Mouse (Mus musculus) yolk sac, embryonic 10.5 days (tissue): ENCODE measurements around the gene 2310034G01Rik.

Experiments used
- DNase-seq: peaks from one replicate; pipeline ENCODE4 v3.0.0-alpha.2; 2017; ENCODE audit warnings: low spot score

Gene 2310034G01Rik

DNA sequence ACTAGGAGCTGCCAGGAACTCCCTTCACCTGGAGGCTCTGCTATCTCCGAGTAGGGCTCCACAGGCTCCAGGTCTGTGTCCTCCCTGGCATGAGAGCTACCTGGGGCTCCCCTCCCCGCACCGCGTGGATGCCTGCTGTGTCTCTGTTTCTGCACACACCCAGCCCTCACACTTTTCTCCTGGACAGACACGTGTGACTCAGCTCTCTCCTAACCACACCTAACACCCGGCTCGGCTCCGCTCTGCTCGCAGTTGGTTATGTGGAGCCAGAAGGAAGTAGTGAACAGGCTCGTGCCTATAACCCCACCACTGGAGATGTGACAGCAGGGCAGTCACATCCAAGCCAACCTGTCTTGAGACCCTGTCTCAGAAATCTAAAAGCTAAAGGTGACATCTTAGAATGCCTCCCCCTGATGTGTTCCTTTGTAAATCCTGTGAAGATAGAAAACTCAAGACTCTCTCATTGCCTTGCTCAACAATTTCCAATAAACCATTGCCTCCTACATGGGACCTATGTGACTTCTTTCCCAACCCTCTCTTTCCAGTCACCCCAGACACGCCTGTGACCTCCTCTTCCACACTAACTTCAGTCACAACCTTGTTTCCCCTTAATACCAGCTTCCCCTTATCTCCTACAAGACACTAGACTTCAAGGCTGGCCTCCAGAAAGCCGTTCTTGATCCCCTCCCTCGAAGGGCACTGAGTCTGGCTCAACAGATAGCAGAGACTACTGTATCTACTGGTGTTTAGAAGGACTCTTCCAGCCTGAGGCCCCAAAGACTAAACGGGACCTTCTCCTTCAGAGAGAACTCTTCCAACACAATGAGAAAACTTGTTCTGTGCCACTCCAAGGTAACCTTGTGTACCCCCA is 35.0 kb downstream of the 2310034G01Rik start:
- no peak for DNase-seq

DNA sequence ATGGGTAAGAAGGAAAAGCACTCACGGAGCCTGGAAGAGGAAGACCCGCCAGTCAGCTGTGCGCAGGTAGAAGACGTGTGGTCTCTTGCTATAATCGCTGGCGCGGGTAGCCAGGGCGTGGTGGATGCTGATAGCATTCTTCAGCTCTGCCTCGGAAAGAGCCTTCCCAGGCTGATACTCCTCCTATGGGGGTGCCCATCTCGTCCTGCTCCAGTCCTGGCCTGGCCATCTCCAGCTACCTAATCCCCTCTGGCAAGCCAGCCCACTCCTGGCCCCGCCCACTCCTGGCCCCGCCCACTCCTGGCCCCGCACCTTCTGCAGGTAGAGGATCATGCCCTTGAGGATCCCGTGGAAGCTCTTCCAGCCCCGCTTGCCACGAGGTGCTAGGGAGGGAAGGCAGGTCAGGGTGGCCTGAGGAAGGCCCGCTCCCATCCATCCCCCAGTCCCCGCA is 35.9 kb downstream of the 2310034G01Rik start:
- peak; percentile 26 for DNase-seq

DNA sequence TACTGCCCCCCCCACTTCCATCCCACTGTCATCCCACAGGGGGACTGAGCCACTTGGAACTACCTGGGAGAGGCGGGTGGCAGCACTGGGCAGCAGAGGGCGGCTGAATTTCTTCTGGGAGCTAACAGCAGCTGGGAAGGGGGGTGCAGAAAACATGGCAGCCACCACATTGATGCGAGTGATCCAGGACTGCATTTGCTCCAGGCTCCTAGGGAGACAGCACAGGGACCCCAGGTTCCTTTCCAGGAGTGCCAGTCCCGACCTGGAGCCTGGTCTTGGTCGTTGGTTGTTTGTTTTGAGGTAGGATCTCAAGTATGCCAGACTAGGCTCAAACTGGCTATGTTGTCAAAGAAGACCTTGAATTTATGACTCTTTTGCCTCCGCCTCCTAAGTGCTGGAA is 36.5 kb downstream of the 2310034G01Rik start:
- no peak for DNase-seq

DNA sequence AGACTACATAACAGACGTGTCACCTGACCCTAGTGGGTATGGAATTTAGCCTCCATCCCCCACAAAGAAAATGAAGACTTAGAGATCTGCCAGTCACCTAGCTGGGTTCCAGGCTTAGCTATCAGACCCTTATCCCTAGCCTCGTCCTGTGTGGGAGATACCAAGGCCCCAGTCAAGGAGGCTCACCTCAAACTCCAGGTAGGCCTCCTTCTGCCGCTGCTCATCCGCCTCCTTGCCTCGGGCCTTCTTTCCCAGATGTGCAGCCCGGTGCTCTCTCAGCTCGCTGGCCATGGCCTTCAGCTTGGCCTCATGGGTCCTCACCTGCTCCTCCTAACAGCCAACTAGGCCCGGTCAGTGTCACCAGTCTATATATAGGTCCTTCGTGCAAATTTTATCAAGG is 37.0 kb downstream of the 2310034G01Rik start:
- DNase-seq: no peak

DNA sequence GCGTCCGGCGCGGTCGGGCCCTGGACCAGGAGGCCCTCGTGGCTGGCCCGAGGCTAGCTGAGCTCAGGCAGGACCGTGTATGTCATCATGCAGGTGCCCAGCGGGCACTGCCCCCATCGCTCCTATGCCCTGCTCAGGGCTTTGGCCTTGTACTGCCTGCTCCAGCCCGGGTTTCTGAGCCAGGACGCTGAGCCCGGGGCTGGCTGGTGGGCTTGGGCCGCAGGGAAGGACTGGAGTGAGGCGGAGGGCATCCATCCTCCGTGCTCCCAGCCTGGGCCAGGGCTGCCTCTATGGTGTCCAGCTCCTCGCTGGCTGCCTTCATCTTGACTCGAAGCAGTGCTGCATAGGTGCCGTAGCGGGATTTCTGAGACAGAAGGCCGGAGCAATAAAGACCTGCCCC is 37.5 kb downstream of the 2310034G01Rik start:
- DNase-seq: no peak

DNA sequence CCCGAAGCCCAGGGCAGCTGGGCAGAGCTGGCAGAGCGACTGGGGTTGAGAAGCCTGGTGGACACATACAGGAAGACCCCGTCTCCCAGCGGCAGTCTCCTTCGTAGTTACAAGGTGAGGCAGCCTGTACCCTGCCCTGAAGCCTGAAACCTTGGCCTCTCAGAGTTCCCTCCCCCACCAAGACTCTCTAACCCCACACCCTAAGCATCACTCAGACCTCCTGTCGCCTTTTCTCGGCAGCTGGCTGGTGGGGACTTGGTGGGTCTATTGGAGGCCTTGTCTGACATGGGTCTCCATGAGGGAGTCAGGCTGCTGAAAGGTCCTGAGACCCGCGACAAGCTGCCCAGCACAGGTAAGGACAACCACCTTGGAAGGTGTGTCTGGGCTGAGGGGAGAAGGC is 38.8 kb downstream of the 2310034G01Rik start:
- no peak for DNase-seq

DNA sequence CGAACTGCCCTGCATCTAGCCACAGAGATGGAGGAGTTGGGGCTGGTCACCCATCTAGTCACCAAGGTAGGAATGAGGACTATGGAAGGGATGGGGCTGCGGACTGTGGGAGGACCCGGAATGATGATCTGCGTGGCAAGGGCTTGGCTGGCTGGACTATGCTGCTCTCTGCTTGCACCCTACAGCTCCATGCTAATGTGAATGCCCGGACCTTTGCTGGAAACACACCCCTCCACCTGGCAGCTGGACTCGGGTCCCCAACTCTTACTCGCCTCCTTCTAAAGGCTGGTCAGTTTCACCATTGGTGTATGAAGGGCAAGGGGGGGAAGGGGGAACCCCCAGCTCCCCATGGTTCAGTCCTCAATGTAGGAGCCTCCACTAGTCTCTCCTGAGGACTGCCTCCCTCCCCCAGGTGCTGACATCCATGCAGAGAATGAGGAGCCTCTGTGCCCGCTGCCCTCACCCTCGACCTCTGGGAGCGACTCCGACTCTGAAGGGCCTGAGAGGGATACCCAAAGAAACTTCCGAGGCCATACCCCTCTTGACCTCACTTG is 39.7 kb downstream of the 2310034G01Rik start:
- no peak for DNase-seq

DNA sequence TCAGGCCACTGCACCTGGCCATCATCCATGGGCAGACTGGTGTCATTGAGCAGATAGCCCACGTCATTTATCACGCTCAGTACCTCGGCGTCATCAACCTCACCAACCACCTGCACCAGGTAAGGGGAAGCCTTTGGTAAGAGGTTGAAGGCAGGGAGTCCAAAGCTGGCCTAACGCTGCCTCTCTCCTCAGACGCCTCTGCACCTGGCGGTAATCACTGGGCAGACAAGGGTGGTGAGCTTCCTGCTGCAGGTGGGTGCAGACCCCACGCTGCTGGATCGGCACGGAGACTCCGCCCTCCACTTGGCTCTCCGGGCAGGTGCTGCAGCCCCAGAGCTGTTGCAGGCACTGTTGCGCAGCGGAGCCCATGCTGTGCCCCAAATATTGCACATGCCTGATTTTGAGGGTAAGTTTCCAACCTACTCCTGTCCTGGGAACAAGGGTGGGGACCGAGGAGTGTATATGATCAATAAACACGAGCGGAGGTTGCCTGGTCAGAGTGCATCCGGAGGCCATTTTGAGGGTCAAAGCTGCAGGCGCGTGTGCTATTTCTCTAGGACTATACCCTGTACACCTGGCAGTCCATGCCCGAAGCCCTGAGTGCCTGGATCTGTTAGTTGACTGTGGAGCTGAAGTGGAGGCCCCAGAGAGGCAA is 40.3 kb downstream of the 2310034G01Rik start:
- DNase-seq: no peak

DNA sequence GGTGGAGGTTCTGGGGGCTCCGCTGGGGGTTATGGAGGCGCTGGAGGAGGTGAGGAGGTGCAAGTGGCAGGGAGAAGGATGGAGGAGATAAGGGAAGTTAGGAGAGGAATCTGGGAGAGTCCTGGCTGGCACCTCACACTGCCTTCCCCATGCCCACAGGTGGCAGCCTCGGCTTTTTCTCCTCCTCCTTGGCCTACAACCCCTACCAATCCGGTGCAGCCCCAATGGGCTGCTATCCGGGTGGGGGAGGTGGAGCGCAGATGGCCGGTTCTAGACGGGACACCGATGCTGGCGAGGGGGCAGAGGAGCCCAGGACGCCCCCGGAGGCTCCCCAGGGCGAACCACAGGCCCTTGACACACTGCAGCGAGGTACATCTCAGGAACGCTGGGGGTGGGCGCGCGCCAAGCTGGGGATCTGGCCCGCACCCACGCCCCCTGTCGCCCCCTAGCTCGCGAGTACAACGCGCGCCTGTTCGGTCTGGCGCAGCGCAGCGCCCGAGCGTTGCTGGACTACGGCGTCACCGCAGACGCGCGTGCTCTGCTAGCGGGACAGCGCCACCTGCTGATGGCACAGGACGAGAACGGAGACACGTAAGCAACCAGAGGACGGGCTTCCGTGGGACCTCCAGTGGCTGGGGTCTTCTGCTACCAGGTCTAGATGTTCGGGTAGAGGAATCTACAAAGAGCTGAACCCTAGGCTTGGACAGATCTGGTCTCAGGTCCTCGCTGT is 41.2 kb downstream of the 2310034G01Rik start:
- peak; percentile 70 for DNase-seq

DNA sequence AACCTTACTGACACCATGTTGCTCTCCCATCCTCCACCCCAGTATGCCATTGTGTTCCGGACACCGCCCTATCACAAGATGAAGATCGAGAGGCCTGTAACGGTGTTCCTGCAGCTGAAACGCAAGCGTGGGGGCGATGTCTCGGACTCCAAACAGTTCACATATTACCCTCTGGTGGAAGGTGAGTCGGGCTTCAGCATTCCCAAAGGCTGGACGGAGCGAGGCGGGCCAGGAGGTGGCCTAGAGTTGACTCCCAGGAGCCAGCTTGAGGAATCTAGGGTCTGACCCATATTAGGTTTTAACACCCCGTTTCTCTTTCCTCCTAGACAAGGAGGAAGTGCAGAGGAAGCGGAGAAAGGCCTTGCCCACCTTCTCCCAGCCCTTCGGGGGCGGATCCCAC is 41.8 kb downstream of the 2310034G01Rik start:
- no peak for DNase-seq

DNA sequence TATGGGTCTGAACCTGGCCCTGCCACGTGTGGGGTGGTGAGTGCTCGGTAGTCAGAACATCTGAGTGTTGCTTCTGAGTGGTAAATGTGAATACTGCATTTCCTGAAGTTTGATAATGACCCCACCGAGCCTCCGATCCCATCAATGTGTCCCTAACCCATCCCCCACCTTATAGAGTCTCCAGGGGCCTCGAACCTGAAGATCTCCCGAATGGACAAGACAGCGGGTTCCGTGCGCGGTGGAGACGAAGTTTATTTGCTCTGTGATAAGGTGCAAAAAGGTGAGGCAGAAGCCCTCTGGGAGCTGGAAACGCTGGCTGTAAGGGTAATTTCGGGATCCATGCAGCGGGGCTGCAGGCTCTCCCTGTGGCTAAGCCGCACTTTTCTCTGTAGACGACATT is 42.3 kb downstream of the 2310034G01Rik start:
- DNase-seq: no peak

DNA sequence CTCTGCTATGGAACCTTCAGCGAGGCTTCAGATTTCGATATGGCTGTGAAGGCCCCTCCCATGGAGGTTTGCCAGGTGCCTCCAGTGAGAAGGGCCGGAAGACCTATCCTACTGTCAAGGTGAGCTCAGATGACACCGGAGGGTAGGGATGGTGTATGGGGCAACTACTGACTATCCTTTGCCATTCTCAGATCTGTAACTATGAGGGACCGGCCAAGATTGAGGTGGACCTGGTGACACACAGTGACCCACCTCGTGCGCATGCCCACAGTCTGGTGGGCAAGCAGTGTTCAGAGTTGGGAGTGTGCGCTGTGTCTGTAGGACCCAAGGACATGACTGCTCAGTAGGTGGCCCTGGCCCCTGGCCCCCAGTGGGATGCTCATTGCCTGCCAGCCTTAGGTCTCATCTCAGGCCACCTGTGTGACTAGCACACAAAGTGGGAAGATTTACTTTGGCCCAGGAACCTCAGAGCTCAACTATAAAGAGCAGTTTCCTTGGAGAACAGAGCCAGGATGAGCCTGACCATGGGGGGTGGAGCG is 43.3 kb downstream of the 2310034G01Rik start:
- no peak for DNase-seq

DNA sequence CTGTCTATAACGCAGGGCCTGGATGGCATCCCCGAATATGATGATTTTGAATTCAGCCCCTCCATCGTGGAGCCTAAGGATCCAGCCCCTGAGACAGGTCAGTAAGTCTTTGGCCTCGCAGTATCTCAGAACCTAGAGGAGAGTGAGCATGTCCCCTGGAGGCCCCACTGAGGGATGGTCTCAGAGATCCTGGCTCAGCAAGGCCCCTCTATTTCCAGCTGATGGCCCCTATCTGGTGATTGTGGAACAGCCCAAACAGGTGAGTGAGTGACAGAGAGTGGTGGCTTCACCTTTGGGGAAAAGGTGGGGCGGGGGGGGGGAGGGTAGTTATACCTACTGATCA is 43.9 kb downstream of the 2310034G01Rik start:
- no peak for DNase-seq

DNA sequence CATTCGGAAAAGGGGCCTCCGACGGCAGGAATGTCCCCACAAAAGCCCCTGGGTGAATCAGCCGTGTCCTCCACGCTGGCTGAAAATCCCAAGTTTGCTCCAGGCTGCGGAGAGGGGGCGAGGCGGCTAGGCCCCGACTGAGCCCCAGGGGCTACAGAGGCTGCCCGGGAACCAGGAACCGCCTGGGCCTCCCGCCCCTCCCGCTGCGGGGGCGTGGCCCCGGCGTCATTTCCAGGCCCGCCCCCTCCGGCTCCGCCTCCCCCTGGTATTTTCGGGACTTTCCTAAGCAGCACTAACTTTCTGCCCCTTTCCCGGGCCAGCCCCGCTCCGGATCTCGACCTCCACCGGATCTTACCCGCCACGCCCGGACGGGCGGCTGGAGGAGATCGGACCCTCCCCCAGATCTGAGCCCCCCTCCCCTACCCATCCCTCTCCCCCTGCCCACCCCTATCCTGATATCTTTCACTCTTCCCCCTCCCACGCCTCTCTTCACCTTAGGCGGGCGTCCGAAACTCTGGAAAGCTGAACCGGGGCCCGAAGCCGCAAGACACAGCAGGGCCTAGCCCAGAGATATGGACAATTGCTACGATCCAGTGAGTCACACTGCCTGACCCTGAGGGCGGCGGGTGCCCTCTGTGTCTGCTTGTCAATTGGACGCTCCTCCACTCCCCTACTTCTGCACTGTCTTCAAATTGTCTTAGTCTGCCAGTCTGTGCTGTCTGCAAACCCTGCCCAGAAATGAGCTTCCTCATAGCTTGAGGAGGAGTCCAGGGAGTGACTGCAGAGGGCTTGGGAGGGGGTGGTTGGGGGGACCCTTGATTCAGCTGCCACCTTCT is 44.5 kb downstream of the 2310034G01Rik start:
- peak; percentile 89 for DNase-seq

DNA sequence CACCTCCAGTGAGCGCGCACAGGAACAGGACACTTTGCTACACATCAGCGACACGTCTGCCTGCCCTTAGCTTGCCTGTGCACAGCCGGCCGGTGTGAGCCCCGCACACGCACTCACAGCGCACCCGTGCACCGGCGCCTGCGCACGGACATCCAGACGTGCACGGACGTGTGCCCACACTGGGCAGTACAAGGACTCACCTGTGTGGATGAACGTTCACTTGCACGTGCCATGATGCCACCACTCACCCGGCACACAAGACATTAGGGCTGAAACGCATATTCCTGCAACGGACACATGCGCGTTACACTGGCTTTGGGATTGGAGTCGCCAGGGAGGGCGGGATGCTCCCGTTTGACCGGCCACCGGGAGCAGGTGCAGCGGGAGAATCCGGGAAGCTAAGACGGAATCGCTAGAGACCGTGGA is 45.2 kb downstream of the 2310034G01Rik start:
- no peak for DNase-seq

DNA sequence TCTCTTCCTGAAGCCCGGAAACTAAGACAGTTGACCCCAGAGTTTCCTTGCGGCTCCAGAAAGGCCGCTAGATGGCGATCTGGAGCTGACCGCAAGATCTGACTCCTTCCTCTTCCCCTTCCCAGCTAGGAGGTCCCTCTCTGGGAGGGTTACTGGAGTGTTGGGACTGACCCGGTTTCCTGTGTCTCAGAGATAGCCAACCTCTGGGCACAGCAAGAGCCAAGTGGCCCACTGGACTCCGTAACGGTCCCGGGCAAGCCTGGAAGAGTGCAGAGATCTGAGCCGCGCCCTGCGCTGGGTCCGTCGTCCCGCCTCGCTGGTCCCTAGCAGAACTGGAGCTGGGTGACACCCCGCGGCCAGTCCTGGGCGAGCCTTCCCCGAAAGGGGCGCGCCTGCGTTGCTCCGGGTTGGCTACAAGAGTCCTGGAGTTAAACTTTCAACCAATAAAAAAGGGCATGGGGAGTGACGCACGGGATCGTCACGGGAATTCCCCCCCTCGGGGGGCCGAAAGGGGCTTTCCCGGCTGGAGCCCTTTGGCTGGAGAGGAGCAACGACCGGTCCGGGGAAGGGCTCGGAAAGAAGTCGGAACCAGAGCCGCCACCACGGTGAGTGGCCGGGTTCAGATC is 45.8 kb downstream of the 2310034G01Rik start, which contains the start of gene Nfkb2:
Nfkb2 (plus strand) TSS at position 105 of the 626 bp plus-strand sequence.
- DNase-seq: peak; percentile 95

DNA sequence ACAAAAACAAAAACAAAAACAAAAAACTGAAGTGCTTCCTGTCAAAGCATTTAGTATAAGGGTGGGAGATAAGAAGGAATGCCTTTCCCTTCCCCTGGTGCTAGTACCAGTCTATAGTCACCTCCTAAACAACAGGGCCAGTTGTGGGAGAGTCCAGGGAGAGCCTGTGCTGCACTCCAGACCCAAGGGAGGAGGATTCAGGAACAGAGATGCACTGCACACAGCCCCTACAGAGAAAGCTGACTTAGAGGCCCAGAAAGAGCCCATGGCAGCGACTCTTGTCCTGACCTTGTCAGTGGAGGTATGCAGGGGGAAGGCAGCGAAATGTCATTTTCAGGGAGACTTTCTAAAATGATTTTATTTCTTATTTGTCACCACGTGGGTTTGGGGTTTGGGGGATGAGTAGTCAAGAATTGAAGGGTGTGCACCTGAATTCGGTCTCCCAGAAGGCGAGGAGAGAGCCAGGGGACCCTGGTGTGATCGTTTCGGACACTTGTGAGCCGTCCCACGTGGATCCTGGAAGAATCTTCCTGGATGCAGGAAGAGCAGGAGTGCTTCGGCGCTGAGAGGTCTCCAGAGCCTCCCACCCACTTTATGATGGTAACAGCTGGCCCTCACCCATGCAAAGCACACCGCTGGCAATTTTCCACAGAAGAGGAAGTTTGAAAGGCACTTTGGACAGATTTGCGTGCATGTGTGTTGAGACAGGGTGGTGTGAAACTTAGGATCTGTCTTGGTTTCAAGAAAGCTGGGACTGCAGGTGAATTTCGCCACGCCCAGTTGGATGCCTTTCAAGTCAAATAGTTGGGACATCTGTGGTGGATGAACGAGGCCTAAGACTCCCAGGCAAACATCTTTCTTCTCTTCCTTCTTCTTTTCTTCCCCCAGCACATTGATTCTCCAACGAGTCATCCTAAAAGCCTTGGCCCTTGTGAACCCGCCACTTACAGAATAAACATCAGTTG is 46.6 kb downstream of the 2310034G01Rik start:
- DNase-seq: no peak

DNA sequence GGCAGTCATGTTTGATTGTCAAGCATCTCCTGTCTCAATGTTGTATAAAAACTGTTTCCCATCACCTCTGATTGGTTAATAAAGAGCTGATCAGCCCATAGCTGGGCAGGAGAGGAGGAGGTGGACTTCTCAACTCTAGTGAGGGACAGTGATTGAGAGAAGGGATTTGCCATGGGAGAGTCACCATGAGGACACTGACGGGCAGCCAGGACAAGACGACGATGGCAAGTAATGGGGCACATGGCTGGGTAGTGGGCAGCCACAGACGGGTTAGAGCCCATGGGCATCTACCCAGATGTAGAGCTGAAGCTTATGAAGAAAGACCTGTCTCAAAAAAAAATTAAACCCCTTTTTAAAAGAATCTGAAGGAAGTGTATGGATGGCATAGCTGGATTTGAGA is 47.6 kb downstream of the 2310034G01Rik start:
- no peak for DNase-seq

DNA sequence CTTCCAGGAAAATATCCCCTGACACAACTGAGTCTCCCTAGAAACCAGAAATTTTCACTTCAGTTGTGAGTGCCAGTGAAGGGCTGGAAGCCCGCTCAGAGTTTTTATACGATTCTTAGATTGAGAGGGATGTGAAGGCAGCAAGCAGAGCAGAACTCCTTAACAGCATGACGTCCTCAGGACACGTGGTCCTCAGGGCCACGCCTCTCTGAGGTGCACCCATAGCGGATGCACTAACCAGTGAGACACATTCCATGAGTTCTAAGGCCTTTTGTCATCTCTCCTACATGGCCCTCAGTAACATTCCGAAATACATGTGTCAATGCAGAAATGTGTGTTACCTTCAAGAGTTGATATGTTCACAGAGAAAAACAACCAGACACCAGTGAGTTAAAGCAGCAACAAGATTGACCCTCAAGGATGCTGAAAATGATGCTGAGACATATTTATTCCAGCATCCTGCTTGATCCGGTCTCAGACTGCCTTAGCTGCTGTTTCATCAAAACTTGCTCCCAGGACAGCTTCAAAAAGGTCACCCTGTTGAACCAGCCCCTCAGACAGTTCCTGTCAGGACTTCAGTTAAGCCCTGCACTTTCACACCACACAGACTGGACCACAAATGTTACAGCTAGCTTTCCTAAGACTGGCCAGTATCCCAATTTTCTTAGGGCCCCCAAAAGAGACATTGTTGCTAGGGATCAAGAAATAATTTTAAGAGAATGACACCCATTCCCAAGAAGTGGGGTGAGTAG is 49.6 kb downstream of the 2310034G01Rik start:
- no peak for DNase-seq
